Mouse (Mus musculus): ENCODE results near the gene Prl3a1. TPM values are rescaled to one million over a fixed set of nuclear protein-coding genes. Genes with fewer than 3 reads are reported as not detected.

The Prl3a1 gene
- total RNA-seq (2021) = not detected
- long read RNA-seq, experiment 1 = 0 reads
- long read RNA-seq, experiment 2 = 0 reads

DNA sequence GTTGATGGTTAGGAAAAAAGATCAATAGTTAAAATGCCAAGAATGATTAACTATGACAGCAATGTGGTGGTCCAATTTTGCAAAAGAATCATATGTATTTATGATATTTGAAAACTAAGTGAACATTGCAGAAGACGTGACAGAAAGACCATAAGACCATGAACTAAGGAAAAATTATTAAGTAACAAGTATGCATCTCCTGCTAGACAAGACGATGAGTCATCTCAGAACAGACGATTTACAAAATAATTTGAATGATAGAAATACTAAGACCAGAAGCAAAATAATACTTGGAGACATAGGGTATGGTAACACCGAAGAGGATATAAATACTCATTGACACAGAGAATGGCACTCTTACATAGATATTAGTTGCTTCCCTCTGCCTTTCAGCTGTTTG is at the start of gene Prl3a1:
Gene Prl3a1, plus strand, starts transcription at position 301 of the 400 bp plus-strand sequence.
- DNase-seq (ENCODE audit: low spot score in 2 of 2) = no peak

DNA sequence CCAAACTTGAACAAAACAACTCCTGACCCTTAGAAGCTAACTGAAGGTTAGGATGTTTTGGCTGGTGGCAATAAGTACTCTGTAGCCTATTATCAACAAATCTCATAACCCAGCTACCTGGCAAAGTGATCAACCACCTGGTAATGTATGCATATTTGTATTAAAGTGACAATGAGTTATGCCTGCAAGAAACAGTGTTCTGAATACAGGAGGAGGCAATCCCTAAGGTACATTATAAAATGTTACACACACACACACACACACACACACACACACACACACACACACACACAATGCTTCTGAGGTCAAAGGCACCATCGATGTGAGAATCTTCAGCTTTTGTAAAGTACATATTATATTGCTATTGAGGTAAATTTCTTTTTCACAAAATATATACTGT is 17.7 kb upstream of the Prl3a1 start, which contains the start of gene Prl3b1:
Gene Prl3b1, plus strand, starts transcription at position 301 of the 400 bp plus-strand sequence.
- no peak for DNase-seq (ENCODE audit: low spot score in 2 of 2)

DNA sequence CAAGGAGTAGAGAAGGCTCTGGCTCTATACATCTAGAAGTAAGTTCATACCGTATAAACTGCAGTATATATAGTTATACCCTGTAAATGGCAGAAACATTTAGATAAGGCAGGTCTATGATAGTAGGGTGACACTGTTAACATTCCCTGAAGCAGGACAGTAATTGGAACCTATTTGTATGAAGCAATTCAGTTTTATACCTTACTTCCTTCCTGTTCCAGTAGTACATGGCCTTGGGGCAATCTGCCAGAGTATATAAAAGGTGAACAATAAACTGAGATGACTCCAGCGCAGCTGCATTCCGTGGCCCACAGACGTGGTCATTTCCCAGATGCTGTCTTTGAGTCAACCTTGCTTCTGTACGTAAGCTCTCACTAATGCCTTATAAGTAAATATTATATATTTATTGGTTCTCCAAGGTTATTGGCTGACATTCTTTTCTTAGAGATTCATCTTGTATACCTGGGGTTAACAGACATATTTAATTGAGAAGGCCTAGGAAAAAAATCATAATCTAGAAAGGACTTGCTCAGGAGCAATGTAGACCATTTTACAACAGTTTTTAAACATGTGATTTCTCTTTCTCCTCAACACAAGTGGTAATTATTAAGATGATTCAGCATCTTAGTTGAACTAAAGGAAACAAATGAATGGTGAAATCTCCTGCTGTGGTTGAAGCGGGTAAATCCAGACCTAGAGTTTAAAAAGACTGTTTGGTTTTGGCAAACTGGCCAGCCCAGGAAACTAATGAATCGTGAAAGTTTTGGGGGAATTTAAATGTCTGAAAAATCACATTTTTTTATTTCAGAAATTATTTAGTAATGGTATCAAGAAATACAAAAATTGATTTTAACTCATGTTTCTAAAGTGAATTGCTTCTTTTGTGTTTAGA is 53.3 kb downstream of the Prl3a1 start, which contains the start of gene Prl6a1:
Gene Prl6a1, plus strand, starts transcription at position 294 of the 892 bp plus-strand sequence.
- no peak for DNase-seq (ENCODE audit: low spot score in 2 of 2)

Other genes starting within 250 kb of the Prl3a1 start
- not detected for gene Prl, start 201.9 kb upstream of the Prl3a1 start, total RNA-seq (2021)
- gene Prl3d1, start 165.2 kb upstream of the Prl3a1 start, total RNA-seq (2021) = not detected
- not detected for gene Prl3d2, start 137.7 kb upstream of the Prl3a1 start, total RNA-seq (2021)
- not detected for gene Prl3d3, start 102.6 kb upstream of the Prl3a1 start, total RNA-seq (2021)
- not detected for gene Prl3c1, start 62.8 kb upstream of the Prl3a1 start, total RNA-seq (2021)
- not detected for gene Prl3b1, start 17.6 kb upstream of the Prl3a1 start, total RNA-seq (2021)
- gene Prl6a1, start 53.2 kb downstream of the Prl3a1 start, total RNA-seq (2021) = not detected
- gene Prl8a2, start 86.2 kb downstream of the Prl3a1 start, total RNA-seq (2021) = not detected
- not detected for gene Prl2b1, start 131.4 kb downstream of the Prl3a1 start, total RNA-seq (2021)
- gene Prl8a6, start 179.3 kb downstream of the Prl3a1 start, total RNA-seq (2021) = not detected